Mouse (Mus musculus) myocyte (in vitro differentiated cells): ENCODE results near the gene Slc1a2.

Source experiments
- E2F4 ChIP-seq: IDR thresholded peaks from one replicate; pipeline ENCODE4 v1.6.1; 2011; ENCODE audit warnings: mild to moderate bottlenecking, control low read depth, moderate library complexity; ENCODE audit not compliant: insufficient read depth
- MYOG ChIP-seq, 3 experiments: IDR thresholded peaks; one replicate each; pipeline ENCODE4 v1.6.1; 2011; ENCODE audit warnings: control low read depth in 2 of 3, low read depth in 2 of 3, mild to moderate bottlenecking in 2 of 3; ENCODE audit not compliant: insufficient read length in 2 of 3, control insufficient read depth in 1 of 3, insufficient read depth in 1 of 3
- POLR2A ChIP-seq: IDR thresholded peaks from one replicate; pipeline ENCODE4 v1.6.1; 2011; ENCODE audit warnings: low read depth, mild to moderate bottlenecking, control low read depth, moderate library complexity; ENCODE audit not compliant: insufficient read length
- POLR2AphosphoS2 ChIP-seq: IDR thresholded peaks from one replicate; pipeline ENCODE4 v1.6.1; 2011; ENCODE audit warnings: low read depth, control low read depth; ENCODE audit not compliant: insufficient read length
- REST ChIP-seq: IDR thresholded peaks from one replicate; pipeline ENCODE4 v1.6.1; 2011; ENCODE audit warnings: mild to moderate bottlenecking, control low read depth, moderate library complexity; ENCODE audit not compliant: insufficient read depth, insufficient read length

DNA sequence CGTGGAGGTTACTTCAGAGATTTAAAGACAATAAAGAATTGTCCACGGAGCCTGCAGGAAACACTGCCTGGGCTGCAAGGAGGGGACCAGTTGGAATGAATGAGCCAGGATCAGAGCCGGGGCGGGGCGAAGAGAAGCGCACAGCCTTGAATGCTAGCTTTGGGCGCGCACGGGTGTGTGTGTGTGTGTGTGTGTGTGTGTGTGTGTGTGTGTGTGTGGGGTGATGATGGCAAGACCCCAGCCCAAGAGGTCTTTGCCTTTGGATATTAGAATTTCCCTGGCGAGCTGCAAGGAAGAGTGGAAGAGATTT is 1.0 kb downstream of the Slc1a2 start:
- TF ChIP-seq E2F4 (no peak), REST (no peak), POLR2AphosphoS2 (no peak), POLR2A (no peak), MYOG (IDR thresholded peaks at IDR 0.05; ENCODE audit: control insufficient read depth in 1 of 3, insufficient read depth in 1 of 3, insufficient read length in 2 of 3, low read depth in 2 of 3) (no peak)
